Mouse (Mus musculus) ES-E14 (cell line): ENCODE measurements around the gene Amt. TPM values are rescaled to one million over a fixed set of nuclear protein-coding genes. Genes with fewer than 3 reads are reported as not detected.
"Not testable (repeated sequence)": the region's sequence is repeated elsewhere in the genome, so short reads cannot be mapped to it uniquely, and the experiment has no call there.

ENCODE experiments used
- DNase-seq: peaks from one replicate; pipeline ENCODE4 v3.0.0-alpha.2; 2013; ENCODE audit warnings: low read depth, low spot score
- H3K27ac ChIP-seq: 2 replicates; pipeline ENCODE4 v1.5.1; 2012; ENCODE audit warnings: low read depth, mild to moderate bottlenecking, low read length, moderate library complexity, mixed read lengths; ENCODE audit not compliant: poor library complexity, insufficient read depth, severe bottlenecking
- H3K36me3 ChIP-seq: 2 replicates; pipeline ENCODE4 v1.6.1; 2012; ENCODE audit warnings: mild to moderate bottlenecking, low read length, moderate library complexity, mixed read lengths; ENCODE audit not compliant: control insufficient read depth, poor library complexity, insufficient read depth, severe bottlenecking
- H3K4me1 ChIP-seq, 2 experiments: fragments of 150-350 bp in 1 of 2; sonication (generic) in 1 of 2; 2 replicates each; pipeline ENCODE4 v1.6.1; 2012; ENCODE audit warnings: low read length in 2 of 2, mild to moderate bottlenecking in 1 of 2, mixed read lengths in 1 of 2; ENCODE audit not compliant: control insufficient read depth in 2 of 2, insufficient read depth in 2 of 2, poor library complexity in 1 of 2
- H3K4me3 ChIP-seq, 2 experiments: fragments of 150-350 bp in 1 of 2; sonication (generic) in 1 of 2; 2 replicates each; pipeline ENCODE4 v1.5.1; 2012; ENCODE audit warnings: low read length in 2 of 2, low read depth in 1 of 2, mild to moderate bottlenecking in 1 of 2, mixed read lengths in 1 of 2; ENCODE audit not compliant: insufficient read depth in 1 of 2, poor library complexity in 1 of 2, severe bottlenecking in 1 of 2
- H3K9ac ChIP-seq: 2 replicates; pipeline ENCODE4 v1.6.1; 2012; ENCODE audit warnings: low read depth, mild to moderate bottlenecking, low read length, mixed read lengths; ENCODE audit not compliant: poor library complexity, insufficient read depth, severe bottlenecking
- H3K9me3 ChIP-seq: fragments of 150-350 bp; sonication (generic); 2 replicates; pipeline ENCODE4 v1.6.1; 2012; ENCODE audit warnings: low read depth, mild to moderate bottlenecking, low read length; ENCODE audit not compliant: control insufficient read depth, insufficient read depth
- CHD2 ChIP-seq: IDR thresholded peaks from 2 replicates; pipeline ENCODE4 v1.6.1; 2014; ENCODE audit warnings: mild to moderate bottlenecking, low read depth, low read length, inconsistent platforms
- HCFC1 ChIP-seq: IDR thresholded peaks from 2 replicates; pipeline ENCODE4 v1.6.1; 2012; ENCODE audit warnings: low read length, inconsistent platforms, borderline replicate concordance; ENCODE audit not compliant: insufficient read depth
- MAFK ChIP-seq: IDR thresholded peaks from 2 replicates; pipeline ENCODE4 v1.6.1; 2014; ENCODE audit warnings: mild to moderate bottlenecking, low read depth, low read length, inconsistent platforms; ENCODE audit not compliant: insufficient read depth
- ZC3H11A ChIP-seq: IDR thresholded peaks from 2 replicates; pipeline ENCODE4 v1.6.1; 2012; ENCODE audit warnings: low read depth, mild to moderate bottlenecking, inconsistent platforms, low read length, borderline replicate concordance
- ZNF384 ChIP-seq: IDR thresholded peaks from 2 replicates; pipeline ENCODE4 v1.6.1; 2012; ENCODE audit warnings: low read depth, low read length, inconsistent platforms
- in situ Hi-C, 2 experiments: fragments of 600-800 bp; cut with MboI; formaldehyde crosslinking; loops; one replicate each; pipeline ENCODE4 v1.15.1; 2025; ENCODE audit warnings: low sequenced_read_pairs in 2 of 2, inconsistent platforms in 1 of 2; ENCODE audit not compliant: unreplicated experiment in 2 of 2
- total RNA-seq: library from RNA; depleted of rRNA; stranded (reverse); fragments of 300-350 nt; gene quantifications from 2 replicates; pipeline ENCODE4 v1.2.3, GENCODE M21; 2012

Gene Amt
- total RNA-seq, 1 experiment = 63.9 TPM

- Histone ChIP-seq H3K4me1 (peaks cover 8 to 25% of the 10 kb centered on the region in 2 experiments; a peak in 3 of 4 replicates), H3K9ac (peak overlapping the region; percentile 57), H3K4me3 (peak overlapping the region; percentile 68 to 83), H3K27ac (peak overlapping the region; percentile 98), H3K9me3 (no peaks in the 10 kb centered on the region), H3K36me3 (0 out of 2 replicates have a peak, but pooled peaks cover 3% of the 10 kb centered on the region)
- DNase-seq = no peak
- TF ChIP-seq HCFC1 (no peak), ZNF384 (no peak), CHD2 (no peak), MAFK (no peak), ZC3H11A (no peak)
- in situ Hi-C loops = no loop called here
Measured at GRCm38 (mm10) chr9:108264191-108264921, 32.3 kb upstream of the Amt start.

GRCm38 (mm10) chr9:108266261-108266935, 30.3 kb upstream of the Amt start:
- H3K27ac ChIP-seq = peak overlapping the region; percentile 95
- H3K36me3 ChIP-seq = no peaks in the 10 kb centered on the region
- TF ChIP-seq ZNF384 (no peak), MAFK (peak; percentile 19; the same call in 1 of the 2 replicates)
- H3K9ac ChIP-seq = peak overlapping the region; percentile 56; the same call in 1 of the 2 replicates
- peak; percentile 44 for DNase-seq
- in situ Hi-C loops = no loop called here
- H3K9me3 ChIP-seq = no peaks in the 10 kb centered on the region
- no peak overlapping the region for H3K4me3 ChIP-seq
- peaks cover 8 to 20% of the 10 kb centered on the region in 2 experiments; a peak in 3 of 4 replicates for H3K4me1 ChIP-seq

DNA sequence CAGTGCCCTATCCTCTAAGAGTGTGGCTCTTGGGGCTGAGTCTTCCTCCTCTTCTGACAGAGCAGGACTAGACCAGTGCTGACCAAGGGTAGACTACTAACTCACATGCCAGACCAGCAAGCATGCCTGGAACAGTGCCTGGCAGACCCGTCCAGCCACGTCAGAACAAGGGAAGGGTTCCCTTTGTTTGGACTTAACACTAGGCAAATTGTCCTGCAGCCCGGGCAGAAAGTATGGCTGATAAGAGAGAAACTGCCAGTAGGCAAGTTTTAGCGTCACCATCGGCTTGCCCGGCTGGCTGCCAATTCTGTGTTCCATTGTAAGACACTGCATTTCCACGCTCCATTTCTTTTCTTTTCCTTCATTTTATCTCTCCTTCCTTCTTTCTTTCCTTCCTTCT, 29.0 kb upstream of the Amt start:
- Histone ChIP-seq H3K9ac (no peak overlapping the region), H3K9me3 (no peaks in the 10 kb centered on the region), H3K27ac (no peak overlapping the region), H3K4me3 (no peak overlapping the region), H3K36me3 (no peaks in the 10 kb centered on the region), H3K4me1 (peaks cover 2 to 23% of the 10 kb centered on the region in 2 experiments; a peak in 3 of 4 replicates)
- no peak for DNase-seq
- in situ Hi-C loops = no loop called here
- TF ChIP-seq ZNF384 (no peak), CHD2 (no peak), ZC3H11A (no peak), MAFK (no peak), HCFC1 (no peak)

- H3K36me3 ChIP-seq, DNase-seq, H3K9me3 ChIP-seq, in situ Hi-C loops, H3K27ac ChIP-seq, H3K4me3 ChIP-seq, H3K9ac ChIP-seq: not testable (repeated sequence)
- peaks cover 6 to 31% of the 10 kb centered on the region in 2 experiments; a peak in 3 of 4 replicates for H3K4me1 ChIP-seq
Measured at GRCm38 (mm10) chr9:108268701-108269100, 28.0 kb upstream of the Amt start.

- no peak overlapping the region for H3K9ac ChIP-seq
- peaks cover 3 to 40% of the 10 kb centered on the region in 2 experiments for H3K4me1 ChIP-seq
- TF ChIP-seq ZNF384 = no peak
- no peak for TF ChIP-seq HCFC1
- TF ChIP-seq ZC3H11A = no peak
- TF ChIP-seq MAFK = no peak
- no peak for TF ChIP-seq CHD2
- no peak for DNase-seq
- no peak overlapping the region for H3K27ac ChIP-seq
- H3K4me3 ChIP-seq = no peak overlapping the region
- in situ Hi-C loops = no loop called here
- no peaks in the 10 kb centered on the region for H3K9me3 ChIP-seq
- H3K36me3 ChIP-seq = no peaks in the 10 kb centered on the region
Measured at GRCm38 (mm10) chr9:108271941-108272340, 24.7 kb upstream of the Amt start.
